Mouse (Mus musculus): Measurements from ENCODE around the gene Tas2r137. TPM values are rescaled to one million over a fixed set of nuclear protein-coding genes. Genes with fewer than 3 reads are reported as not detected.

The Tas2r137 gene
- polyA plus RNA-seq (2014; fragmentation: Illumina TruSeq; extraction: RNeasy Lipid Tissue Mini Kit (QIAGEN cat#74804); ENCODE audit: low read depth, low replicate concordance), result not detected

GRCm38 (mm10) chr6:40490933-40491332 is at the start of gene Tas2r137:
Gene Tas2r137 (plus strand): TSS chr6:40491233.

GRCm38 (mm10) chr6:40470916-40471719 is 19.9 kb upstream of the Tas2r137 start, which contains the start of gene Ssbp1:
Gene Ssbp1 (plus strand): TSS chr6:40471352.

GRCm38 (mm10) chr6:40493229-40493628 is 2.2 kb downstream of the Tas2r137 start, which contains the start of gene Tas2r108:
Gene Tas2r108 (plus strand): TSS chr6:40493529.

DNA sequence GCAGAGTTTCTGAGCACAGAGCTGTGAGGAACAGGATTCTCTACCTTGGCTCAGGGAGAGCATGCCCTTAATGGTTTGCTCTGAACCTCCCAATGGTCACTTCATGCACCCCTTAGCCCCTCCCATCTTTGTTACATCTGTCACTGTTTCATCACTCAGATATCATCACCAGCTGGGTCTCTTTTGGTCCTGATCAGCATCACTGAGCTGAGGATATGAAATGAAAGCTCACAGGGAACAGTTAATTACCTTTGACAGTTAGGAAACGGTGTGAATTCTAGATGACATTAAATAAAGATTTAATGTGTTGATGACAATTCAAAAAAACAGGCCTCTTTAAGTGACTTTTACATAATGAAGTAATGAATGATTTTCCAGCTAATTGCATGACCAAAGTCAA is 28.4 kb downstream of the Tas2r137 start, which contains the start of gene Prss37:
Prss37 (minus strand) TSS at position 101 of the 400 bp plus-strand sequence.

Other genes with a start within 250 kb of the Tas2r137 start
- gene Agk, start 166.1 kb upstream of the Tas2r137 start, polyA plus RNA-seq (2014; fragmentation: Illumina TruSeq; extraction: RNeasy Lipid Tissue Mini Kit (QIAGEN cat#74804); ENCODE audit: low read depth, low replicate concordance), result 11.9 TPM
- 11.1 TPM for gene E330009J07Rik, start 55.1 kb upstream of the Tas2r137 start, polyA plus RNA-seq (2014; fragmentation: Illumina TruSeq; extraction: RNeasy Lipid Tissue Mini Kit (QIAGEN cat#74804); ENCODE audit: low read depth, low replicate concordance)
- gene Wee2, start 52.1 kb upstream of the Tas2r137 start, polyA plus RNA-seq (2014; fragmentation: Illumina TruSeq; extraction: RNeasy Lipid Tissue Mini Kit (QIAGEN cat#74804); ENCODE audit: low read depth, low replicate concordance), result 2.7 TPM
- gene Ssbp1, start 19.9 kb upstream of the Tas2r137 start, polyA plus RNA-seq (2014; fragmentation: Illumina TruSeq; extraction: RNeasy Lipid Tissue Mini Kit (QIAGEN cat#74804); ENCODE audit: low read depth, low replicate concordance), result 61.6 TPM
- gene Tas2r108, start 2.3 kb downstream of the Tas2r137 start, polyA plus RNA-seq (2014; fragmentation: Illumina TruSeq; extraction: RNeasy Lipid Tissue Mini Kit (QIAGEN cat#74804); ENCODE audit: low read depth, low replicate concordance), result not detected
- 3.7 TPM for gene Prss37, start 28.3 kb downstream of the Tas2r137 start, polyA plus RNA-seq (2014; fragmentation: Illumina TruSeq; extraction: RNeasy Lipid Tissue Mini Kit (QIAGEN cat#74804); ENCODE audit: low read depth, low replicate concordance)
- not detected for gene Olfr461, start 63.8 kb downstream of the Tas2r137 start, polyA plus RNA-seq (2014; fragmentation: Illumina TruSeq; extraction: RNeasy Lipid Tissue Mini Kit (QIAGEN cat#74804); ENCODE audit: low read depth, low replicate concordance)
- not detected for gene Olfr460, start 78.3 kb downstream of the Tas2r137 start, polyA plus RNA-seq (2014; fragmentation: Illumina TruSeq; extraction: RNeasy Lipid Tissue Mini Kit (QIAGEN cat#74804); ENCODE audit: low read depth, low replicate concordance)
- 1.6 TPM for gene Clec5a, start 94.6 kb downstream of the Tas2r137 start, polyA plus RNA-seq (2014; fragmentation: Illumina TruSeq; extraction: RNeasy Lipid Tissue Mini Kit (QIAGEN cat#74804); ENCODE audit: low read depth, low replicate concordance)
- gene Tas2r138, start 122.1 kb downstream of the Tas2r137 start, polyA plus RNA-seq (2014; fragmentation: Illumina TruSeq; extraction: RNeasy Lipid Tissue Mini Kit (QIAGEN cat#74804); ENCODE audit: low read depth, low replicate concordance), result not detected
- gene Mgam, start 137.6 kb downstream of the Tas2r137 start, polyA plus RNA-seq (2014; fragmentation: Illumina TruSeq; extraction: RNeasy Lipid Tissue Mini Kit (QIAGEN cat#74804); ENCODE audit: low read depth, low replicate concordance), result 2.4 TPM

All from adipose tissue, adult 10 weeks (tissue).